Mouse (Mus musculus): ENCODE data around the gene Nckipsd. TPM values are rescaled to one million over a fixed set of nuclear protein-coding genes. Genes with fewer than 3 reads are reported as not detected.
A peak's percentile ranks its signal among the peaks of the same experiment; 100 is the strongest.

Nckipsd gene
- polyA plus RNA-seq, 1 experiment from 2014 or later: 34.9 TPM

GRCm38 (mm10) chr9:108806831-108807230 lies 1.3 kb upstream of the Nckipsd start:
- ATAC-seq (replicated peaks): no peak
- Histone ChIP-seq H3K4me3 (no peak overlapping the region), H3K4me2 (no peak overlapping the region), H3K4me1 (peaks cover 18% of the 10 kb centered on the region), H3K9me3 (no peaks in the 10 kb centered on the region), H3K27ac (0 out of 2 replicates have a peak overlapping the region, but pooled peaks have one; percentile 25), H3K36me3 (replicated peaks) (peaks cover 51% of the 10 kb centered on the region), H3K27me3 (replicated peaks) (no peaks in the 10 kb centered on the region), H3K9ac (no peak overlapping the region)
- WGBS: 82% methylated on average over 1 of the region's 1 CpGs

DNA sequence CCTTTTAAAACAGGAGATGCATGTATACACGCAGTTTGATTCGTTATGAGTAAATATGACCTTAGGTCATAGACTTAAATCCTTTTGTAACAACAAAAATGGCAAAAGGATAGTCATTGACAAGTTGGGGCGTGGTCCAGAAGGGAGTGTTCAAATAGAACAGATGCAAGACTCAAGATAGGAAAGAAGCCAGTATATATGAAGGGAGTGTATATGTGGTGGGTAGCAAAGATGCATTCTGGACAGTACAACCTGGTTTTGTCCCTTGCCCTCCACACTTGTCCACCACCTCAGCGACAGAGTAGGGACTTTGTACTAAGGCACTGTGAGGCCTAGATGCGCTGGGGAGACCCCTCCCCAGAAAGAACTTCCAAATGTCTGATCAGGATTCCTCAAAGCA lies 494 bp upstream of the Nckipsd start:
- Histone ChIP-seq H3K36me3 (replicated peaks) (peaks cover 48% of the 10 kb centered on the region), H3K4me3 (peak overlapping the region; percentile 72; the same call in 1 of the 2 replicates), H3K27me3 (replicated peaks) (no peaks in the 10 kb centered on the region), H3K4me2 (no peak overlapping the region), H3K4me1 (peaks cover 18% of the 10 kb centered on the region), H3K27ac (0 out of 2 replicates have a peak overlapping the region, but pooled peaks have one; percentile 79), H3K9me3 (no peaks in the 10 kb centered on the region), H3K9ac (no peak overlapping the region)
- 74% methylated on average over 5 of the region's 5 CpGs for WGBS
- ATAC-seq (replicated peaks): peak; percentile 37

- no peaks in the 10 kb centered on the region for H3K27me3 ChIP-seq (replicated peaks)
- peak overlapping the region; percentile 92; the same call in 1 of the 2 replicates for H3K9ac ChIP-seq
- peak overlapping the region; percentile 90 for H3K4me2 ChIP-seq
- H3K36me3 ChIP-seq (replicated peaks): peaks cover 43% of the 10 kb centered on the region
- no peaks in the 10 kb centered on the region for H3K9me3 ChIP-seq
- ATAC-seq (replicated peaks): no peak
- no peak overlapping the region for H3K27ac ChIP-seq
- peaks cover 18% of the 10 kb centered on the region for H3K4me1 ChIP-seq
- peak overlapping the region; percentile 72 for H3K4me3 ChIP-seq
- WGBS: 69% methylated on average over 5 of the region's 5 CpGs
These were observed 1.0 kb downstream of the Nckipsd start for GRCm38 (mm10) chr9:108809188-108809587.

GRCm38 (mm10) chr9:108809723-108810122 lies 1.6 kb downstream of the Nckipsd start:
- H3K27ac ChIP-seq: no peak overlapping the region
- WGBS: 87% methylated on average over 6 of the region's 6 CpGs
- peaks cover 43% of the 10 kb centered on the region for H3K36me3 ChIP-seq (replicated peaks)
- peaks cover 18% of the 10 kb centered on the region for H3K4me1 ChIP-seq
- H3K9ac ChIP-seq: no peak overlapping the region
- no peaks in the 10 kb centered on the region for H3K27me3 ChIP-seq (replicated peaks)
- no peak for ATAC-seq (replicated peaks)
- H3K9me3 ChIP-seq: no peaks in the 10 kb centered on the region
- no peak overlapping the region for H3K4me3 ChIP-seq
- peak overlapping the region; percentile 90 for H3K4me2 ChIP-seq

DNA sequence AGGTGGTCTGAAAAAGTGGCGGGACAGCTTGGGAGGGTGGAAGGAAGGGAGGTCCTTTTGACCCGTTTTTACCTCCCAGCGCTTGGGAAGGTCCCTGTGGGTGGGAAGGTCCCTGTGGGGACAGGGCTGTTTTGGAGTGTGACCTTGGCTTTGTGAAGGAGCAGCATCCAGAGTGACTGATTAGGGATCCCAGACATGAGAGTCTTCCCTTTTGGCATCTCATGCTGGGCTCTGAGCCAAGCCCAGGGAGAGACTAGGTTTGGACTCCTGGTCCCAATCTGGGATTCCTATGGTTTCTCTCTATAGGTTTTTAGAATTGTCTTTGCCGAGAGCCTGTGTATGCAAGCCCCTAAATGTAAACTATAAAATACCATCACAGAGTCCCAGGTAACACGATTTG lies 2.3 kb downstream of the Nckipsd start:
- no peak overlapping the region for H3K27ac ChIP-seq
- no peak for ATAC-seq (replicated peaks)
- peaks cover 18% of the 10 kb centered on the region for H3K4me1 ChIP-seq
- 84% methylated on average over 5 of the region's 5 CpGs for WGBS
- H3K4me3 ChIP-seq: no peak overlapping the region
- H3K9ac ChIP-seq: no peak overlapping the region
- no peaks in the 10 kb centered on the region for H3K9me3 ChIP-seq
- H3K27me3 ChIP-seq (replicated peaks): no peaks in the 10 kb centered on the region
- H3K4me2 ChIP-seq: no peak overlapping the region
- peaks cover 44% of the 10 kb centered on the region for H3K36me3 ChIP-seq (replicated peaks)

DNA sequence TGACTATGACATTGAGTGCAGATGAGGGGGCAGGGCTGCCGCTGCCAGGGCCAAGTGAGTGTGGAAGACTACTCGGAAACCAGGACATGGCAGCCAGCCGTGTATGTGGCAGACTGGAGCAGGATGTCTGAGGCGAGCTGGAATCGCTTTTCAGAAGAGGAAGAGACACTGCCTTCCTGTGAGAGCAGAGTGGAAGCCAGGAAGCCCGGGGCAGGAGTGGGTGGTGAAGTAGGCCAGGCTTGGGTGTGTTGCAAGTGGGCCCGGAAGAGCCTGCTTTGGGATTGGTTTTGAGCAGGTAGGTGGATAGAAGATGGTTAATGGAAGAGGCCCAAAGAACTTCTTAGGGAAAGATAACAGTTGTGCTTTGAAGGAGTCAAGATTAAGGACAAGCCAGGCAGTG lies 7.4 kb downstream of the Nckipsd start:
- Histone ChIP-seq H3K4me2 (no peak overlapping the region), H3K9ac (no peak overlapping the region), H3K4me1 (0 out of 2 replicates have a peak, but pooled peaks cover 3% of the 10 kb centered on the region), H3K27me3 (replicated peaks) (no peaks in the 10 kb centered on the region), H3K4me3 (no peak overlapping the region), H3K36me3 (replicated peaks) (peaks cover 43% of the 10 kb centered on the region), H3K27ac (no peak overlapping the region), H3K9me3 (no peaks in the 10 kb centered on the region)
- 92% methylated on average over 7 of the region's 7 CpGs for WGBS
- no peak for ATAC-seq (replicated peaks)

- no peak overlapping the region for H3K4me2 ChIP-seq
- H3K4me1 ChIP-seq: peaks cover 10% of the 10 kb centered on the region
- no peak overlapping the region for H3K27ac ChIP-seq
- no peak for ATAC-seq (replicated peaks)
- no peak overlapping the region for H3K9ac ChIP-seq
- no peaks in the 10 kb centered on the region for H3K27me3 ChIP-seq (replicated peaks)
- H3K9me3 ChIP-seq: no peaks in the 10 kb centered on the region
- WGBS: 50% methylated on average over 3 of the region's 3 CpGs
- H3K36me3 ChIP-seq (replicated peaks): peaks cover 29% of the 10 kb centered on the region
- no peak overlapping the region for H3K4me3 ChIP-seq
These were observed 11.3 kb downstream of the Nckipsd start for GRCm38 (mm10) chr9:108819495-108819894.

- Histone ChIP-seq H3K9ac (no peak overlapping the region), H3K9me3 (no peaks in the 10 kb centered on the region), H3K27me3 (replicated peaks) (no peaks in the 10 kb centered on the region), H3K4me3 (no peak overlapping the region), H3K27ac (no peak overlapping the region), H3K4me2 (no peak overlapping the region), H3K4me1 (peaks cover 10% of the 10 kb centered on the region), H3K36me3 (replicated peaks) (peaks cover 23% of the 10 kb centered on the region)
- ATAC-seq (replicated peaks): no peak
- 70% methylated on average over 5 of the region's 5 CpGs for WGBS
These were observed 11.9 kb downstream of the Nckipsd start for GRCm38 (mm10) chr9:108820077-108820476.

DNA sequence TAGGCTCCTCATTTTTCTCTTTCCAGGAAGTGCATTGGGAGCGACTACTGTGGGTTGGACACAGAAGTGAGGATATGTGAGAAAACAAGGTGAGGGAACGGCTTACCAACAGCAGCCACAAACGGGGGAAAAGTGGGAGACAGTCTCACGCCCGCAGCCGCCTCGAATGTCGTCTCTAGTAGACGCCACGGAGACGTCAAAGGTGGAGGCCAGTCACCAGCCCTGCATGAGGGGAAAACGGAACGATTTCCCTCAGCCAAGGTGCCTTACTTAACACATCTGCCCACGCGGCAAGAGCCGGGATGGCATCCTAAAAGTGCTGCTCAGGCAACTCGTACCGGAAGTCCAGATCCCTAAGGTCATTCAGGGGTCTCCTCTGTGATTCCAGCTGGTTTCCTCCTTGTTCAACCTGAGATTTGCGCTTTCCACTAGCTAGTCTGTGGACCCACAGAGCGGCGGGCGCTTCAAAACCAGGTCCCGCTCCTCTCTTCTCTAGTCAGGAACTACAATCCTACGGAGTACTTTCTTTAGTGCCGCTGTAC lies 16.0 kb downstream of the Nckipsd start:
- H3K4me1 ChIP-seq: peaks cover 32% of the 10 kb centered on the region
- peak overlapping the region; percentile 47 for H3K9ac ChIP-seq
- H3K4me2 ChIP-seq: peak overlapping the region; percentile 91
- H3K4me3 ChIP-seq: peak overlapping the region; percentile 68
- H3K27me3 ChIP-seq (replicated peaks): peaks cover 8% of the 10 kb centered on the region
- peak overlapping the region; percentile 89 for H3K27ac ChIP-seq
- no peak for ATAC-seq (replicated peaks)
- H3K36me3 ChIP-seq (replicated peaks): peaks cover 13% of the 10 kb centered on the region; the same call in 1 of the 2 replicates
- 4% methylated on average over 25 of the region's 25 CpGs for WGBS
- H3K9me3 ChIP-seq: no peaks in the 10 kb centered on the region

- peak overlapping the region; percentile 68 for H3K4me3 ChIP-seq
- H3K36me3 ChIP-seq (replicated peaks): peaks cover 14% of the 10 kb centered on the region; the same call in 1 of the 2 replicates
- H3K4me1 ChIP-seq: peaks cover 37% of the 10 kb centered on the region
- peak overlapping the region; percentile 91 for H3K4me2 ChIP-seq
- ATAC-seq (replicated peaks): peak; percentile 92
- peak overlapping the region; percentile 78 for H3K9ac ChIP-seq
- H3K27ac ChIP-seq: peak overlapping the region; percentile 89
- WGBS: 0% methylated on average over 31 of the region's 31 CpGs
- H3K27me3 ChIP-seq (replicated peaks): peaks cover 8% of the 10 kb centered on the region
- no peaks in the 10 kb centered on the region for H3K9me3 ChIP-seq
These were observed 16.7 kb downstream of the Nckipsd start for GRCm38 (mm10) chr9:108824755-108825413.

- Histone ChIP-seq H3K4me1 (peaks cover 49% of the 10 kb centered on the region), H3K36me3 (replicated peaks) (peaks cover 14% of the 10 kb centered on the region; the same call in 1 of the 2 replicates), H3K27ac (peak within 1 kb of the TSS; percentile 89), H3K9me3 (no peaks in the 10 kb centered on the region), H3K4me3 (peak within 1 kb of the TSS; percentile 68), H3K9ac (peak within 1 kb of the TSS; percentile 78), H3K27me3 (replicated peaks) (peaks cover 8% of the 10 kb centered on the region), H3K4me2 (peak within 1 kb of the TSS; percentile 91)
- peak; percentile 82 for ATAC-seq (replicated peaks)
- under 1% methylated on average over 58 of the region's 70 CpGs for WGBS
These were observed 17.9 kb downstream of the Nckipsd start, which contains the start of gene Celsr3 for GRCm38 (mm10) chr9:108825820-108826699. TSS of gene Celsr3 (plus strand) at chr9:108826320.

Measured in midbrain, embryonic 15.5 days (tissue).